Mouse (Mus musculus) midbrain, embryonic 16.5 days (tissue): ENCODE data around the gene Lrrc14b. TPM values are rescaled to one million over a fixed set of nuclear protein-coding genes. Genes with fewer than 3 reads are reported as not detected.

Source experiments
- ATAC-seq: fragments of 200-750 bp; cut with Nextera tagmentation; 2 replicates; pipeline ENCODE4 v1.8.0; 2017; ENCODE audit warnings: moderate TSS enrichment
- H3K27ac ChIP-seq: fragments of 300-500 bp; sonication (generic); 2 replicates; pipeline ENCODE4 v1.5.1; 2014; ENCODE audit warnings: mild to moderate bottlenecking, low read length, mixed read lengths
- H3K27me3 ChIP-seq: fragments of 300-500 bp; sonication (generic); 2 replicates; pipeline ENCODE4 v1.6.1; 2014; ENCODE audit warnings: low read depth, low read length, mixed read lengths; ENCODE audit not compliant: control insufficient read depth, insufficient read depth
- H3K36me3 ChIP-seq: fragments of 300-500 bp; sonication (generic); 2 replicates; pipeline ENCODE4 v1.6.1; 2014; ENCODE audit warnings: mild to moderate bottlenecking, low read length, moderate library complexity, mixed read lengths; ENCODE audit not compliant: control insufficient read depth, insufficient read depth
- H3K4me1 ChIP-seq: fragments of 300-500 bp; sonication (generic); 2 replicates; pipeline ENCODE4 v1.6.1; 2014; ENCODE audit warnings: mild to moderate bottlenecking, low read length, mixed read lengths; ENCODE audit not compliant: control insufficient read depth, insufficient read depth
- H3K4me2 ChIP-seq: fragments of 300-500 bp; sonication (generic); 2 replicates; pipeline ENCODE4 v1.6.1; 2014; ENCODE audit warnings: mild to moderate bottlenecking, low read length, mixed read lengths
- H3K4me3 ChIP-seq: fragments of 300-500 bp; sonication (generic); 2 replicates; pipeline ENCODE4 v1.5.1; 2014; ENCODE audit warnings: low read depth, mild to moderate bottlenecking, low read length, moderate library complexity, mixed read lengths
- H3K9ac ChIP-seq: fragments of 300-500 bp; sonication (generic); 2 replicates; pipeline ENCODE4 v1.6.1; 2014; ENCODE audit warnings: low read depth, low read length, mixed read lengths
- H3K9me3 ChIP-seq: fragments of 300-500 bp; sonication (generic); replicated peaks from 2 replicates; pipeline ENCODE4 v1.6.1; 2014; ENCODE audit warnings: mild to moderate bottlenecking, low read length, mixed read lengths; ENCODE audit not compliant: control insufficient read depth, poor library complexity, severe bottlenecking
- WGBS: fragments of 180-500 bp; shearing (Covaris S2); extraction: QIAGEN DNeasy Blood & Tissue Kit; methylation state at CpG from one replicate; pipeline ENCODE4 v1.1.7; 2014; 5-methylcytosine and 5-hydroxymethylcytosine counted together
- polyA plus RNA-seq: library from polyadenylated mRNA; unstranded; fragments of >200 nt; fragmentation: Nextera tagmentation; extraction: Ambion mirVana; gene quantifications from 2 replicates; pipeline ENCODE4 v1.2.1, GENCODE M21; 2015

Gene Lrrc14b
- polyA plus RNA-seq, 1 experiment from 2014 or later: not detected

DNA sequence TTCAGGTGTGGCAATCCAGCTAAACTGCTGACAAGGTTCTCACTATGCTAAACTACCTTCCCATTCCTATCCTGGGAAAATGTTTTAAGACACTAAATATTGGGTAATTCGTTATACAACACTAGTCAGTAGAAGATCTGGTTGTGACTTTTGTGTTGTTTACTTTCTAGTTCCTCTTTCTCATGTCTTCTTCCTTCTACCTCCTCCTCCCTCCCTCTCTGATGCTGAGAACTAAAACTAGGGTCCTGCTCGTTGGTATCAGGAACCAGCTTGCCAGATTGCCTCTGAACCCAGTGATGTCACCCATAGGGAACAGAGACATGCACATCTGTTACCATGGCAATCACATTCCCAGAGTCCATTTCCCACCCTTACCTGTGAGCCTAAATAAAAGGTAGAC lies 1.6 kb downstream of the Lrrc14b start:
- H3K27me3 ChIP-seq: no peaks in the 10 kb centered on the region
- H3K27ac ChIP-seq: no peak overlapping the region
- 73% methylated on average over 2 of the region's 2 CpGs for WGBS
- H3K9me3 ChIP-seq: no peaks in the 10 kb centered on the region
- H3K4me2 ChIP-seq: no peak overlapping the region
- no peak overlapping the region for H3K9ac ChIP-seq
- no peak overlapping the region for H3K4me3 ChIP-seq
- no peaks in the 10 kb centered on the region for H3K4me1 ChIP-seq
- H3K36me3 ChIP-seq: peaks cover 18% of the 10 kb centered on the region
- ATAC-seq: no peak

DNA sequence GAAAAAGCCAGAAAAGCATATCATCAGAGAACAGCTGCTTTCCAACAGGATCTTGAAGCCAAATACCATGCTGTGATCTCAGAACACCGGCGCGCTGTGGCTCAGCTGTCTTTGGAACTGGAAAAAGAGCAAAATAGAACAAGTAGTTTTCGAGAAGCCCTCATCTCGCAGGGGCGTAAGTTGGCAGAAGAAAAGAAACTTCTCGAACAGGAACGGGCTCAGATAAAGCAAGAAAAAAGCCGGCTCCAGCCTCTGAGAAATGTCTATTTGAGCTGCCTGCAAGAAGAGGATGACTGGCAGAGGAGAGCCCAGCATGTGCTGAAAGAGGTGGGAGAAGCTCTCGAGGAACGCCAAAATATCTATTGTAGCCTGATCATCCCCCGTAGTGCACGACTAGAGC lies 7.3 kb downstream of the Lrrc14b start:
- Histone ChIP-seq H3K9ac (no peak overlapping the region), H3K36me3 (peaks cover 29% of the 10 kb centered on the region), H3K4me3 (no peak overlapping the region), H3K4me1 (no peaks in the 10 kb centered on the region), H3K27me3 (no peaks in the 10 kb centered on the region), H3K27ac (no peak overlapping the region), H3K9me3 (no peaks in the 10 kb centered on the region), H3K4me2 (no peak overlapping the region)
- WGBS: 97% methylated on average over 13 of the region's 13 CpGs
- ATAC-seq: no peak

DNA sequence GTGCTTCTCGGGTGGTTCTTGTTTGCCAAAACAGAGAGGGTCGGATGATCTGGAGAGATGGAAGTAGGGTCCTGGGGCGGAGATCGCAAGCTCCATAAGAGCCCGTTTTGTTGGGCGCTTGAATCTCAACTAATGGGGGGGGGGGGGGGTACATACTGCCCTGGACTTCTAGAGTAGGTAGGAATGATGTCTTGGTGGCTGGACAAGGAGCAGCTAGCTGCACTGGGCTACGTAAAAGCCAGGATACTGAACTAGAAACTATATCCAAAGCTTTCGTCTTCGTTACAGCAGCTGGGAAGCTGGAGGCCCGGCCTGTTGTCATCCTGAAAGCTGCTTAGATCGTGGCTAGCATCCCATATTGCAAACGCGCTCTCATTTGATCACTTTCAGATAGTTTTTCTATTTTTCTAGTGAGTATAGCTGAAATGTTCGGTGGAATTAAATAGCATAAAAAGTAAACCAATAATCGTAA lies 13.3 kb downstream of the Lrrc14b start:
- ATAC-seq: peak; percentile 62

DNA sequence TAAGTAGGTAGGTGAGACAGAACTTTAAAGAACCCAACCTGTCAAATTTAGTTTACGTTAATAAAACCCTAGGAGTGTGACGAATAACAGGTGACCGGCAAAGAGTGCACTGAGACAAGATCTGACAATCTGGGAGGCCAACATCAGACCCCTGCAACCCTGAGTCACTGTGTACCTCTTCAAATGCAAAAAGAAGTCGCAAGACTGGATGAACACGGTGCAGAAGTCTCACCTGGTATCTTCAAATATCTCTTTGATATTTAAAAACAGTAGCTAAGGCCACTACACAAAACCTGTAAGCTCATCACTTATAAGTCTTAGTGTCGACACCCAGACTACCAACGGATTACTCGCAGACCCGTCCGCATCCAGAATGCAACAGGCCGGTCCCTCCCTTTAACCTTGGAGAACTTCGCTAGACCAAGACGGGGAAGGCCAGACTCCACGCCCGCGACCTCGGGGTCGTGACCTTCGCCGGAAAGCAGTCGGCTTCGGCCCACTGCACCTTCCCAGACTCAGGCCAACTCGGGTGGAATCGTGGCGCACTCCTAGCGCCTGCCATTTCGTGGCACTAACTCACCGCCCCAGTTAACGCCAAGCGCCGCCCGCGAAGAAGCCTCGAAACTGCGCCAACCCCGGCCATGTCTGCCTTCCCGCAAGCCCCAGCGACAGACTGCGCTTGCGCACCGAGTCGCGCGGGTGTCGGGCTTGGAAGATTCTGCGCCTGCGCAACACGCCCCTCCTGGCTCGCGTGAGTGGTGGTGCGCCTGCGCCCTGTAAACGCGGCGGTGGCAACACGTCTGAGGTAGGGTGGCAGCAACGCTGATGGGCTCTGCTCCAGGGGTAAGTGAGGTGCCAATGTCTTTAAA lies 14.0 kb downstream of the Lrrc14b start, which contains the start of the genes Sdha and Ccdc127:
TSS of gene Sdha (minus strand) at position 715 of the 869 bp plus-strand sequence.
TSS of gene Ccdc127 (plus strand) at position 744 of the 869 bp plus-strand sequence.
- H3K9ac ChIP-seq: peak within 1 kb of the TSS; percentile 91
- H3K4me2 ChIP-seq: peak within 1 kb of the TSS; percentile 70
- ATAC-seq: peak; percentile 99
- 2% methylated on average over 57 of the region's 57 CpGs for WGBS
- H3K4me1 ChIP-seq: peaks cover 20% of the 10 kb centered on the region
- H3K36me3 ChIP-seq: 0 out of 2 replicates have a peak, but pooled peaks cover 2% of the 10 kb centered on the region
- peak within 1 kb of the TSS; percentile 87 for H3K4me3 ChIP-seq
- no peaks in the 10 kb centered on the region for H3K27me3 ChIP-seq
- H3K9me3 ChIP-seq: no peaks in the 10 kb centered on the region
- H3K27ac ChIP-seq: peak within 1 kb of the TSS; percentile 83

More for the DNA sequence above, 13.3 kb downstream of the Lrrc14b start:
- Histone ChIP-seq H3K4me1 (peaks cover 20% of the 10 kb centered on the region), H3K9ac (peak overlapping the region; percentile 91), H3K4me2 (peak overlapping the region; percentile 59), H3K4me3 (peak overlapping the region; percentile 87), H3K36me3 (0 out of 2 replicates have a peak, but pooled peaks cover 2% of the 10 kb centered on the region), H3K27ac (peak overlapping the region; percentile 83), H3K9me3 (no peaks in the 10 kb centered on the region), H3K27me3 (no peaks in the 10 kb centered on the region)
- WGBS: 1% methylated on average over 15 of the region's 15 CpGs

DNA sequence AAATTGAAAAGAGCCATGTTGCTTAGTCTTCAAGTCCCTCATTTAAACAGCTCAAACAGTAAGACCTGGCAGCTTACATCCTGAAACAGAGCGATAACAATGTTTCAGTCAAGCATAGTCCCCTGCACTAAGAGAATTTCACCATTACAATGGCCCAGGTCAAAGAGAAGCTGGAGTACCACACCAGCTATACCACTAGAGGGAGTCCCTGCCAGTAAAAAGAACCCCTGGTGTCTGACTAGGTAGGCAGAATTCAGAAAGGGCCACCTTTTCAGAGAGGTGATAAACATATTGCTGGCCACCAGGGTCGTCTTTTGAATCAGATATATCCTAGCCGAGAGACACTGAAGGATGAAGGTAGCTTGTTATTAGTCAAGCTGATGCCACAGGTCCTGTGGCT lies 22.8 kb downstream of the Lrrc14b start:
- Histone ChIP-seq H3K27ac (no peak overlapping the region), H3K36me3 (peaks cover 22% of the 10 kb centered on the region), H3K4me2 (no peak overlapping the region), H3K27me3 (no peaks in the 10 kb centered on the region), H3K9ac (no peak overlapping the region), H3K9me3 (no peaks in the 10 kb centered on the region), H3K4me3 (no peak overlapping the region), H3K4me1 (no peaks in the 10 kb centered on the region)
- 59% methylated on average over 3 of the region's 3 CpGs for WGBS
- peak; percentile 66; the same call in 1 of the 2 replicates for ATAC-seq

DNA sequence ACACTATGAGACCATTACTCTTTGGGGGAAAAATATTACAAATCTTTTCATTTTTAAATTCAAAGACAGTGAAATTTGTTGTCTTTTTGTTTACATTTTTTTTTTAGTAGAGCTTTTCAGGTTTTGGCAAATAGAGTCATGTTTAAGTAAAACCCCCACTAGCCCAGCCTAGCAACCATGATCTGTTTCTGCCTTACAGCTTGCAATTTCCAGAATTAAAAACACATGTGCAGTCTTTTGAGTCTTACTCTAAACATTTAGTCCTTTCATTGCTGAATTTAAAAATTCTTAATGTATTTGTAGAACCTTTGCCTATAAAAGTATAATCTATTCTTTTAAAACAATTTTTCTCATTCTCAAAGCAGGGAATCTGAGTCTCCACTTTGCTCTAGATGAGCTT lies 34.5 kb downstream of the Lrrc14b start:
- Histone ChIP-seq H3K4me3 (no peak overlapping the region), H3K4me2 (no peak overlapping the region), H3K9me3 (no peaks in the 10 kb centered on the region), H3K4me1 (no peaks in the 10 kb centered on the region), H3K27ac (no peak overlapping the region), H3K9ac (no peak overlapping the region), H3K27me3 (no peaks in the 10 kb centered on the region), H3K36me3 (peaks cover 45% of the 10 kb centered on the region)
- no peak for ATAC-seq

DNA sequence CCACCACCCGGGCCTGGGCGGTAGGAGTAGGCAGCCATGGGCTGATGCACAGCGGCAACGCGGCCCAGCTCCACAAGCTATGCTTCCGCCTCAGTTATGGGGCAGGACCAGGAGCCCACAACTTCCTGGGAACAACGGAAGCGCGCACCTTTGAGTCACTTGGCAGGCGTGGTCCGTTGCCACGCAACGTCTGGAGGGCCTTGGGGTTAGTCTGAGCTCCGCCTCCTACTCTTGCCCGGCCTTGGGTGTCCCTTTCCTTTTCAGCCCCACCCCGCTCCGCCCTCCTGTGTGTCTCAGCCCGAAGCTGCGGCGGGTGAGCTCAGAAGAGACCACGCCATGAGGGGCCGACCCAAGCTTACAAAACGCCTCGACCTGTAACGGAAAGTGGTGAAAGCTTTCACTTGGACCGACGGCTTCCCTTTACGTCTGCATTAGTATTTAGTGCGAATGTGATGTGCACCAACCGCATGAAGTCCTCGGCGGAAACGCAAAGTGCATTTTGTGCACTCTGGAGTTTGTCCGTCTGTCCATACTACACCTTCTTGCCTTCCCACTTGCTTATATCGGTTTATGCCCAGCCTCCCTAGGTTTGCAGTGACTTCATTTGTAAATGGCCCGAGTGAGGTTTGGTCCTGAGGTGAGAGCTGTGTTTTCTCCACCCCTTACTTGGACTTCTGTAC lies 46.5 kb downstream of the Lrrc14b start, which contains the start of gene Pdcd6:
TSS of gene Pdcd6 (minus strand) at position 411 of the 680 bp plus-strand sequence.
- Histone ChIP-seq H3K27me3 (no peaks in the 10 kb centered on the region), H3K4me2 (peak within 1 kb of the TSS; percentile 88), H3K36me3 (peaks cover 17% of the 10 kb centered on the region), H3K9ac (peak within 1 kb of the TSS; percentile 79), H3K4me3 (peak within 1 kb of the TSS; percentile 65), H3K9me3 (no peaks in the 10 kb centered on the region), H3K4me1 (peaks cover 13% of the 10 kb centered on the region), H3K27ac (peak within 1 kb of the TSS; percentile 47)
- peak; percentile 99 for ATAC-seq
- WGBS: under 1% methylated on average over 36 of the region's 36 CpGs

DNA sequence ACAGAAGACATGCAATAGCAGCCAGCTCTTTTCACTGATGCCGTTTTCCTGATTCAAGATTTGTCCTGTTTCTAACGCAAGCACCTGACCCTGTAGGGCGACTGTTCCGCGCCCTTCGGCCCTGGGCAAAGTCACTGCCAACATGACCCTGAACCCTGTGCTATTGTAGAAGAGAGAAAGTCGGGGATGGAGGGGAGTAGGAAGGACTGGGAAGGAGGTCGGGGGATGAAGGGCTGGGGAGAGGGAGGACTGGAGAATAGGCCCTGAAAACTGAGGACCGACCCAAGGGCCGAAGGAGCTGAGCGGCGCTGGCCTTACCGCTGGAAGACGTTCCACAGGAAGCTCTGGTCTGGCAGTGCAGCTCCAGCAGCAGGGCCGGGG lies 47.0 kb downstream of the Lrrc14b start:
- Histone ChIP-seq H3K27ac (peak overlapping the region; percentile 47), H3K4me2 (peak overlapping the region; percentile 88), H3K27me3 (no peaks in the 10 kb centered on the region), H3K9ac (peak overlapping the region; percentile 79), H3K4me1 (peaks cover 13% of the 10 kb centered on the region), H3K9me3 (no peaks in the 10 kb centered on the region), H3K36me3 (peaks cover 12% of the 10 kb centered on the region), H3K4me3 (peak overlapping the region; percentile 65)
- WGBS: 3% methylated on average over 15 of the region's 15 CpGs
- no peak for ATAC-seq
